Mouse (Mus musculus) pancreas, adult 10 weeks (tissue): Measurements from ENCODE around the gene Pcsk1n. TPM values are rescaled to one million over a fixed set of nuclear protein-coding genes. Genes with fewer than 3 reads are reported as not detected.

Experiments
- polyA plus RNA-seq: library from polyadenylated mRNA; stranded (reverse); fragments of 350-450 nt; fragmentation: Illumina TruSeq; extraction: RNeasy Lipid Tissue Mini Kit (QIAGEN cat#74804); gene quantifications from one replicate; pipeline ENCODE4 v1.2.3, GENCODE M21; 2015; ENCODE audit warnings: low read depth, low replicate concordance; ENCODE audit not compliant: insufficient read depth

Pcsk1n gene
- 20.9 TPM for polyA plus RNA-seq

DNA sequence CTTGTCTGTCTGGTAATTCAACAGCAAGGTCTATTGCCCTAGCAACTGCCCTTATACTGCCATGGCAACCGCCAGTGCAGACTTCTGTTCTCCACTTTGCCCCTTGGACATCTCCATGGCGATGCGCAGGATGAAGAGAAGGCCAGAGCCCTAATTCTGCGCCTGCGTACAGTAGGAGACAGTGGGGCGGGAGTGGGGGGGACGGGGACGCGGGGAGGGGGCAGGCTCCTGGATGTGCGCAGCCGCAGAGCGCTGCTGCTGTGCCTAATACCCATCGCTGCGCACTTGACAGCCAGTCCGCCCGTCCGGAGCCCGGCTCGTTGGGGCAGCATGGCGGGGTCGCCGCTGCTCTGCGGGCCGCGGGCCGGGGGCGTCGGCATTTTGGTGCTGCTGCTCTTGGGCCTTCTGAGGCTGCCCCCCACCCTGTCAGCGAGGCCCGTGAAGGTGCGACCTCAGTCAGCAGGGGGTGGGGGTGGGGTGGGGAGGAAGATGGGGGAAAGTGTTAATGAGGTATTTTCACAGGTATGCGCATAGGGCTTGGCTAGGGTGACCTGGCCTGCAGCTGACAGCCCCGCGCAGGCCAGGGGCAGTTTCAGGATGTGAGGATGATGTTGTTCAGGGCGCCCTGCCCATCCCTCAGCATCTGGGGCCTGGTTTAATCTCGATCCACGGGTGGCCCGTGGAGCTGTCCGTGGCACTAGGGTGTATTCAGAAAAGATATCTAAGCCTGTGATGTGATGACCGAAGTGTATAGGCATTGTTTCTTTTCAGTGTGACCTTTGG lies at the start of gene Pcsk1n:
TSS of gene Pcsk1n (plus strand) at position 222 of the 783 bp plus-strand sequence.

DNA sequence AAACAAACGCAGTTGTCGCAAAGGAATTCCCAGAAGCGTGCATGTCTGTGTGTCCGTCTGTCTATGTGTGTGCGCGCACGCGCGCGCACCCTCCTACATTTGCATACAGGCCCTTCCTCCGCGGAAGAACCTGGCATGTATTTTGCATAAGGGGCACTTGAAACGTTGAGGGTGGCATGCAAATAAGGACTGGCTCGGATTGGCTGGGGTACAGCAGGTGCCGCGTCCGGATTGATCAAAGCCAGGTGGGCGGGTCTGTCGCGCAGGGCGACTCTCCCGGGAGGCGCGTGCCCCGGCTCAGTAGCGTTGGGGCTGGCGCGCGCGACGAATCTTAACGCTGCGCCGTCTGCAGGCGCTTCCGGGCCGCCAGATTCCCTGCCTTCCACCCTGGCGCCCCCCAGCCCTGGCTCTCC lies 41.6 kb upstream of the Pcsk1n start, which contains the start of gene Pim2:
TSS of gene Pim2 (plus strand) at position 256 of the 413 bp plus-strand sequence.

DNA sequence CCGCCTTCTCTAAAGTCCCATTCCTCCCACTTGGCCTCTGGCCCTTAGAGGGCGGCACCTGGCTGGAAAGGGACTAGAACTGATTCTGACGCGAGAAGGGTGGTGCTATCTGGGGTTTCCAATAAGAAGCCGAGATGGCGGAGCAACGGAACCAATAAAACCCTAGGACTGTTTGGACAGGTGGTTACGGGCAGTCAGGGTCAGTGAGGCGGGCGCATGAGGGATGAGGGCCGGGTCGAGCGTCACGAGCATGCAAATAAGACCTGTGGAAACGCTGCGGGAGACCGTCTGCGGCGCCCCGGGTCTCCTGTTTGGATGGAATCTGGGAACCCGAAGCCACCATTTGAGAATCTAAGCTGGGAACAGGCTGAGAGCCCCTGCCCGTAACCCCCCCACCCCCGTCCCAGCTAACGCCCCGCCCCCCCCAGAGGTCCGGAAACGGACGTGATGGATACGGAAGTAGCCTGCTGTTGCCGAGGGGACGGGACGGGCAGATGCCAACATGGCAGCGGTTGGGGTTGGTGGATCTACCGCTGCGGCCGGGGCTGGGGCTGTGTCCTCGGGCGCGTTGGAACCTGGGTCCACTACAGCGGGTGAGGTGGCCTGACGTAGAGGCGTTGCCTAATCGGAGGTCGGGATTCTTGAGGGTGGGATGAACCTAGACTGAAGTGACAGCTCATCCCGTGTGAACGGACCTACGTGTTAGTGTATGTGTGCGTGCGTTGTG lies 35.6 kb upstream of the Pcsk1n start, which contains the start of gene Slc35a2:
TSS of gene Slc35a2 (plus strand) at position 188 of the 727 bp plus-strand sequence.

DNA sequence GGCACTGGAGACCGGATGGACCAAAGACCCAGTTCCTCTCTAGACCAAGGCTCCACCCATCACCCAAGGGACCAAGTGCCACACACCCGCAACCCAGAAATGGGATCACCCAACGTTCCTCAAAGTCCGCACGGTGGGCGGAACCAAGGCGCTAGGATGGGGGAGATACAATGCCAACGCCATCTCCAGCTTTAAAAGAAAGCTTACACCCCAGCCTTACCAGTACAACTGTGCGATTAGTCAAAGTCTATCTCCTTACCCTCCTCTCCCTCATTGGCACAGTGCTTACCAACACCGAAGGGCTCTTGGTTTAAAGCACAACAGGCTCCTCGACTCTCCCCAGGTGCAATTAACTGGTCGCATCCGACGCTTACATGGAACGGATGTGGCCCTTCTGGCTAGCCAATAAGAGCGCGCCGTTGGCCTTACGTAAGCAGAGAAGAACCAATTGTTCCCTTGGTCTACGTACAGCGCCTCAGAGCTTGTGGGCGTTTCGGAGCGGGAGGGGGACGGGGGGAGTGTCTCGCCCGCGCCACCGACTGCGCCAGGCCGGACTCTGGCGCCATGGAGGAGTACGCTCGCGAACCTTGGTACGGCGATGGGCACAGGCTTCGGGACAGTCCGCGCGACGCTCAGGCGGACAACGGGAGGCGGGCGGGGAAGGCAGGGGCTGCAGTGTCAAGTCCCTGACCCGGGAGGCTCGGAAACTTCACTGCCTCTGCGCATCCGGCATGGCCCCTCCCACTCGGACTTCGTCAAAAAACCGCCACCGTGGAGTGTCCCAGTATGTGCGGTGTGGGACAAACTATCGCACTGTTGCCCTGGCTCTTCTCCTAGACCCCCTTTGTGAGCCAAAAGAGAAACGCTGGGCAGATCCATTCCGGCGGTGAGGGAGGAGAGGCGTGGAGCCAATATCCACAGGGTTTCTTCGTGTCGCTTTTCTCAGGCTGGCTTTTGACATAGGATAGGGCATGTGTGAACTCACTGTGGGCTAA lies 20.4 kb upstream of the Pcsk1n start, which contains the start of the genes Pqbp1 and Timm17b:
TSS of gene Pqbp1 (minus strand) at position 390 of the 995 bp plus-strand sequence.
TSS of gene Timm17b (plus strand) at position 478 of the 995 bp plus-strand sequence.

DNA sequence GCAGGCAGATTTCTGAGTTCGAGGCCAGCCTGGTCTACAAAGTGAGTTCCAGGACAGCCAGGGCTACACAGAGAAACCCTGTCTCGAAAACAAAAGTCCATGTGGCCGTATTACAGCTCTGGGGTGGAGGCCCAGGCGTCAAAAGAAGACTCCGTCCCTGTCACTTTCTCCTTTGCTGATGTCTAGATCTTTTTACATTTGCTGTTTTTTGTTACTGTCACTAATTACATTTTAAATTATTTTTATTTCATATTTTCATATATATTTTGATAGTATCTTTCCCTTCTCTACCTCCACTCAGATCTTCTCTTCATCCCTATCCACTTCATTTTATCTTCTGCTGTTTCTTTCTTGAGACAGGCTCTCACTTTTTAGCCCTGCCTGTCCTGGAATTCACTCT lies 11.9 kb upstream of the Pcsk1n start, which contains the start of gene Gm10491:
TSS of gene Gm10491 (minus strand) at position 101 of the 400 bp plus-strand sequence.

DNA sequence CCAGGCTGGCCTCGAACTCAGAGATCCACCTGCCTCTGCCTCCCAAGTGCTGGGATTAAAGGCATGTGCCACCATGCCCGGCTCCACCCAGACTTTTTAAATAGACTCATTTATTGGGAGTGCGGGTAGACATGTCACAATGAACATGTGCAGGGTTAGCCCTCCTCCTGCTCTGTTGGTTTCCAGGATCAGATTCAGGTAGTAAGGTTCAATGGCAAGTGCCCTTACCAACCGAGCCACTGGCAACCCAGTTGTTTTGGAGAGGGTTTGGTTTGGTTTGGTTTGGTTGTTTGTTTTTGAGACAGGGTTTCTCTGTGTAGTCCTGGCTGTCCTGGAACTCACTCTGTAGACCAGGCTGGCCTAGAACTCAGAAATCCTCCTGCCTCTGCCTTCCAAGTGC lies 10.4 kb upstream of the Pcsk1n start, which contains the start of gene Gm10490:
TSS of gene Gm10490 (plus strand) at position 301 of the 400 bp plus-strand sequence.

GRCm38 (mm10) chrX:7928270-7928790 lies 8.7 kb downstream of the Pcsk1n start, which contains the start of gene Eras:
TSS of gene Eras (minus strand) at chrX:7928607.

DNA sequence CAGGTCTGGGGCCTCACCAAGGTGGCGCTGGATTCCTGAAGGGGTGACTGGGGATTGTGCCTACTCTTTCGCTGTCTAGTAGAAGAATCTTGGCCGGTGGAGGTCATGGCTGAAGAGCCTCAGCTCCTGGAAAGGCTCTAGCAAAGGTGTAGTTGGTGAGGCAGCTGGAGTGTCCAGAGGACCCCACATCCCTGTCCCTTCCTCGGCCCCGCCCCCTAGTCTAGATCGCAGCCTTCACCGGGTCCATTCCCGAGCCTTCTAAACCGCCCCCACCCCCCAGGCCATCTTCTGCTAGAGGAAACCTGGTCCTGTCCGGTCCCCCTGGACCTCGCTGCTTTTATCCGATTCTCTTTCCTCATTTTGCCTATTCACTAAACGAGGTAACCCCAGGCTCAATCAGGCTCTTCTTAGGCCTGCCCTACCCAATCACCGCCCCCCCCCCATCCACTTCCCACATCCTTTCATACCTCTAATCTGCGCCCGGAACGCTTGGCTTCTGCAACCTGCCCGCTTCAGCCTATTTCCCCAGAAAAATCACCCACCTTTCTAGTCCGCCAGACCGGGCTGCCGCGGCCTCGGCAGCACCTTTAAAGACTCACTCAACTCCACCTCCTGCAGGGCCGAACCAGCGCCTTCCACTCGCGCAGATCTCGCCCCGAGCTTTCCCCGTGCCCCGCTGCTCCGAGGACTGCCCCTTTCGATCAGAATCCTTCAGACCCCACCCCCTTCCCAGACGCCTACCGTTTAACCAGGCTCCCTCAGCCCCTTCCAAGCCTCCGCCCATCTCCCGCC lies 27.7 kb downstream of the Pcsk1n start, which contains the start of gene Hdac6:
TSS of gene Hdac6 (minus strand) at position 782 of the 792 bp plus-strand sequence.

Other genes with a start within 250 kb of the Pcsk1n start
- gene Plp2, start 248.4 kb upstream of the Pcsk1n start, polyA plus RNA-seq, result 31.6 TPM
- gene Magix, start 238.6 kb upstream of the Pcsk1n start, polyA plus RNA-seq, result 3.1 TPM
- gene Gpkow, start 222.7 kb upstream of the Pcsk1n start, polyA plus RNA-seq, result 6.6 TPM
- gene Wdr45, start 205.5 kb upstream of the Pcsk1n start, polyA plus RNA-seq, result 23.7 TPM
- not detected for gene Gm45208, start 197.6 kb upstream of the Pcsk1n start, polyA plus RNA-seq
- gene Praf2, start 191.4 kb upstream of the Pcsk1n start, polyA plus RNA-seq, result 8.7 TPM
- 2.0 TPM for gene Ccdc120, start 168.9 kb upstream of the Pcsk1n start, polyA plus RNA-seq
- 7.8 TPM for gene Tfe3, start 157.3 kb upstream of the Pcsk1n start, polyA plus RNA-seq
- 41.2 TPM for gene Gripap1, start 130.1 kb upstream of the Pcsk1n start, polyA plus RNA-seq
- 1.8 TPM for gene Kcnd1, start 97.5 kb upstream of the Pcsk1n start, polyA plus RNA-seq
- 25.1 TPM for gene Otud5, start 78.5 kb upstream of the Pcsk1n start, polyA plus RNA-seq
- gene Pim2, start 41.6 kb upstream of the Pcsk1n start, polyA plus RNA-seq, result 4.9 TPM
- 10.3 TPM for gene Slc35a2, start 35.8 kb upstream of the Pcsk1n start, polyA plus RNA-seq
- 23.2 TPM for gene Pqbp1, start 20.6 kb upstream of the Pcsk1n start, polyA plus RNA-seq
- 18.8 TPM for gene Timm17b, start 20.5 kb upstream of the Pcsk1n start, polyA plus RNA-seq
- not detected for gene Gm10491, start 12.0 kb upstream of the Pcsk1n start, polyA plus RNA-seq
- gene Gm10490, start 10.3 kb upstream of the Pcsk1n start, polyA plus RNA-seq, result not detected
- gene Eras, start 8.8 kb downstream of the Pcsk1n start, polyA plus RNA-seq, result not detected
- 11.3 TPM for gene Hdac6, start 28.1 kb downstream of the Pcsk1n start, polyA plus RNA-seq
- not detected for gene Gata1, start 58.2 kb downstream of the Pcsk1n start, polyA plus RNA-seq
- not detected for gene Glod5, start 98.7 kb downstream of the Pcsk1n start, polyA plus RNA-seq
- 1.7 TPM for gene Suv39h1, start 154.9 kb downstream of the Pcsk1n start, polyA plus RNA-seq
- gene Was, start 170.7 kb downstream of the Pcsk1n start, polyA plus RNA-seq, result 0.78 TPM
- 21.1 TPM for gene Wdr13, start 213.1 kb downstream of the Pcsk1n start, polyA plus RNA-seq
- gene Rbm3, start 226.1 kb downstream of the Pcsk1n start, polyA plus RNA-seq, result 44.1 TPM